ENCODE assay signal across 8 mouse cellular contexts in genomic region chr17:66100566-66101379, GRCm38 (mm10). TPM values are rescaled to one million over a fixed set of nuclear protein-coding genes. Genes with fewer than 3 reads are reported as not detected.
DNase-seq lines count a peak whose midpoint lies in the region; ATAC-seq and TF ChIP-seq lines count a peak whose summit lies in the region.

No protein-coding gene starts in this region.

- H3K4me1 ChIP-seq in heart, embryonic 13.5 days = peaks cover 24% of the 10 kb centered on the region
- peaks cover 8% of the 10 kb centered on the region for H3K4me1 ChIP-seq in forebrain, embryonic 14.5 days (ENCODE audit: control insufficient read depth, insufficient read depth, low read length)
- peaks cover 10% of the 10 kb centered on the region for H3K4me1 ChIP-seq in limb, embryonic 10.5 days

- peaks cover 12% of the 10 kb centered on the region; the same call in 1 of the 2 replicates for H3K36me3 ChIP-seq in heart, embryonic 13.5 days
- H3K36me3 ChIP-seq in forebrain, embryonic 14.5 days (ENCODE audit: control insufficient read depth, insufficient read depth, low read length) = no peaks in the 10 kb centered on the region
- peaks cover 12% of the 10 kb centered on the region for H3K36me3 ChIP-seq in limb, embryonic 10.5 days
- H3K36me3 ChIP-seq in myocyte (ENCODE audit: control insufficient read depth, insufficient read depth) = no peaks in the 10 kb centered on the region

- H3K4me2 ChIP-seq in heart, embryonic 13.5 days = peak overlapping the region; percentile 97
- H3K4me2 ChIP-seq in forebrain, embryonic 14.5 days (ENCODE audit: low read length) = peak overlapping the region; percentile 98
- peak overlapping the region; percentile 99 for H3K4me2 ChIP-seq in myocyte (ENCODE audit: low read depth)

- peak overlapping the region; percentile 94 for H3K27ac ChIP-seq in heart, embryonic 13.5 days (replicated peaks)
- H3K27ac ChIP-seq in forebrain, embryonic 14.5 days (ENCODE audit: low read depth, low read length) = peak overlapping the region; percentile 94
- H3K27ac ChIP-seq in limb, embryonic 10.5 days = peak overlapping the region; percentile 94

- H3ac ChIP-seq in myocyte (ENCODE audit: control insufficient read depth, insufficient read length) = peak overlapping the region; percentile 38

- intact Hi-C loops in heart, postnatal 36 days (cut with DNase I) = loop anchor here (1.0 to 10.0 kb wide), 4 partner anchors 23 to 488 kb away; partner anchors contain the start of genes Ankrd12 and Vapa

- H3K4me3 ChIP-seq in heart, embryonic 13.5 days = peak overlapping the region; percentile 81
- H3K4me3 ChIP-seq in forebrain, embryonic 14.5 days (ENCODE audit: low read depth, low read length) = peak overlapping the region; percentile 95
- peak overlapping the region; percentile 96 for H3K4me3 ChIP-seq in limb, embryonic 10.5 days
- peak overlapping the region; percentile 77 for H3K4me3 ChIP-seq in myocyte

- peak overlapping the region; percentile 95 for H3K9ac ChIP-seq in heart, embryonic 13.5 days
- H3K9ac ChIP-seq in forebrain, embryonic 14.5 days (ENCODE audit: low read length) = peak overlapping the region; percentile 96

- no peak for TF ChIP-seq POLR2A in myocyte (IDR thresholded peaks at IDR 0.05; ENCODE audit: insufficient read length, low read depth)

- peak; percentile 65 for ATAC-seq in heart, embryonic 13.5 days (ENCODE audit: extremely low read depth, insufficient number of reproducible peaks, low FRiP score, low TSS enrichment)
- ATAC-seq in forebrain, embryonic 14.5 days = no peak

- WGBS in heart, embryonic 13.5 days = under 1% methylated on average over 41 of the region's 41 CpGs
- WGBS in forebrain, embryonic 14.5 days = under 1% methylated on average over 41 of the region's 41 CpGs
- 1% methylated on average over 41 of the region's 41 CpGs for WGBS in limb, embryonic 10.5 days

- DNase-seq in heart, postnatal 36 days = no peak
- DNase-seq in R1 (ENCODE audit: low read depth, low spot score) = peak; percentile 60
- DNase-seq in forebrain, embryonic 14.5 days (ENCODE audit: low spot score) = peak; percentile 45
- DNase-seq in limb, embryonic 10.5 days (ENCODE audit: low spot score) = no peak
- DNase-seq in layer of hippocampus, adult 18-20 months (ENCODE audit: low spot score in 2 of 2) = no peak
- DNase-seq in frontal cortex, adult 2 months (ENCODE audit: extremely low spot score in 1 of 2, low spot score in 1 of 2) = no peak

- no peaks in the 10 kb centered on the region for H3K9me3 ChIP-seq in heart, embryonic 13.5 days
- H3K9me3 ChIP-seq in forebrain, embryonic 14.5 days (replicated peaks; ENCODE audit: control insufficient read depth, low read length) = no peaks in the 10 kb centered on the region
- no peaks in the 10 kb centered on the region for H3K9me3 ChIP-seq in limb, embryonic 10.5 days (replicated peaks)

- H3K79me2 ChIP-seq in myocyte (ENCODE audit: control insufficient read depth, insufficient read depth) = peaks cover 52% of the 10 kb centered on the region

- no peaks in the 10 kb centered on the region for H3K27me3 ChIP-seq in heart, embryonic 13.5 days (replicated peaks)
- no peaks in the 10 kb centered on the region for H3K27me3 ChIP-seq in forebrain, embryonic 14.5 days (replicated peaks; ENCODE audit: control insufficient read depth, insufficient read depth, low read length)
- no peaks in the 10 kb centered on the region for H3K27me3 ChIP-seq in limb, embryonic 10.5 days (ENCODE audit: low read depth, poor library complexity, severe bottlenecking)
- H3K27me3 ChIP-seq in myocyte (ENCODE audit: control insufficient read depth, insufficient read depth, insufficient read length) = no peaks in the 10 kb centered on the region

TF ChIP-seq in myocyte, 11 proteins besides CTCF, POLR2A, EP300 and RAD21:
- no peak for TF ChIP-seq E2F4 (IDR thresholded peaks at IDR 0.05; ENCODE audit: insufficient read depth)
- TF ChIP-seq USF1 (IDR thresholded peaks at IDR 0.05; ENCODE audit: low read depth) = no peak
- no peak for TF ChIP-seq TCF12 (IDR thresholded peaks at IDR 0.05; ENCODE audit: insufficient read depth, poor library complexity, severe bottlenecking)
- peak in 1 of 3 experiments; percentile 17 for TF ChIP-seq MYOG (IDR thresholded peaks at IDR 0.05; ENCODE audit: control insufficient read depth in 1 of 3, insufficient read depth in 1 of 3, insufficient read length in 2 of 3, low read depth in 2 of 3)
TF ChIP-seq in myocyte: peak in this region for 1.

RNA-seq across cellular contexts. Expression of gene Ndufv2, which starts 0.6 kb away (rescaled TPM):
- polyA plus RNA-seq in heart, embryonic 13.5 days (2015; fragmentation: Nextera tagmentation; extraction: Ambion mirVana) = 526 and 595 TPM in 2 replicates
- 1,000 to 10,000 TPM; 1,205 to 1,266 TPM for total RNA-seq in heart, postnatal 36 days (2021)
- 378 and 456 TPM in 2 replicates for polyA plus RNA-seq in forebrain, embryonic 14.5 days (2014; fragmentation: Nextera tagmentation; extraction: Ambion mirVana)
- polyA plus RNA-seq in limb, embryonic 10.5 days (2016; fragmentation: Nextera tagmentation; extraction: Ambion mirVana) = 327 and 329 TPM in 2 replicates
- polyA plus RNA-seq in myocyte (2012; fragmentation: generic; extraction: Trizol) = 175 TPM
- total RNA-seq in layer of hippocampus, adult 18-20 months (2021) = 100 to 1,000 TPM; 246 to 250 TPM
- 181 and 184 TPM in 2 replicates for polyA plus RNA-seq in frontal cortex, adult 2 months (2012; rRNA removed)

RNA-seq across cellular contexts. Expression of gene Washc1, which starts 10.6 kb away (rescaled TPM):
- polyA plus RNA-seq in heart, embryonic 13.5 days (2015; fragmentation: Nextera tagmentation; extraction: Ambion mirVana) = 25.0 and 28.8 TPM in 2 replicates
- 10 to 100 TPM; 21.6 to 26.7 TPM for total RNA-seq in heart, postnatal 36 days (2021)
- polyA plus RNA-seq in forebrain, embryonic 14.5 days (2014; fragmentation: Nextera tagmentation; extraction: Ambion mirVana) = 35.6 and 42.7 TPM in 2 replicates
- polyA plus RNA-seq in limb, embryonic 10.5 days (2016; fragmentation: Nextera tagmentation; extraction: Ambion mirVana) = 34.8 and 40.4 TPM in 2 replicates
- polyA plus RNA-seq in myocyte (2012; fragmentation: generic; extraction: Trizol) = 40.1 TPM
- 10 to 100 TPM; 44.8 to 46.5 TPM for total RNA-seq in layer of hippocampus, adult 18-20 months (2021)
- polyA plus RNA-seq in frontal cortex, adult 2 months (2012; rRNA removed) = 43.2 and 46.6 TPM in 2 replicates

RNA-seq across cellular contexts. Expression of gene Ddx11, which starts 22.5 kb away (rescaled TPM):
- 12.6 and 12.7 TPM in 2 replicates for polyA plus RNA-seq in heart, embryonic 13.5 days (2015; fragmentation: Nextera tagmentation; extraction: Ambion mirVana)
- total RNA-seq in heart, postnatal 36 days (2021) = 1 to 10 TPM in 1 of 2 experiments, under 1 TPM in 1; 0.89 to 1.1 TPM
- polyA plus RNA-seq in forebrain, embryonic 14.5 days (2014; fragmentation: Nextera tagmentation; extraction: Ambion mirVana) = 4.3 and 5.6 TPM in 2 replicates
- 38.6 and 41.6 TPM in 2 replicates for polyA plus RNA-seq in limb, embryonic 10.5 days (2016; fragmentation: Nextera tagmentation; extraction: Ambion mirVana)
- 4.7 TPM for polyA plus RNA-seq in myocyte (2012; fragmentation: generic; extraction: Trizol)
- 1 to 10 TPM; 1.2 to 1.5 TPM for total RNA-seq in layer of hippocampus, adult 18-20 months (2021)
- 2.5 and 3.6 TPM in 2 replicates for polyA plus RNA-seq in frontal cortex, adult 2 months (2012; rRNA removed)

RNA-seq across cellular contexts. Expression of gene Ankrd12, which starts 23.9 kb away (rescaled TPM):
- 15.2 and 16.1 TPM in 2 replicates for polyA plus RNA-seq in heart, embryonic 13.5 days (2015; fragmentation: Nextera tagmentation; extraction: Ambion mirVana)
- 10 to 100 TPM; 23.4 to 27.9 TPM for total RNA-seq in heart, postnatal 36 days (2021)
- 83.0 and 111 TPM in 2 replicates for polyA plus RNA-seq in forebrain, embryonic 14.5 days (2014; fragmentation: Nextera tagmentation; extraction: Ambion mirVana)
- 13.8 and 18.8 TPM in 2 replicates for polyA plus RNA-seq in limb, embryonic 10.5 days (2016; fragmentation: Nextera tagmentation; extraction: Ambion mirVana)
- 2.7 TPM for polyA plus RNA-seq in myocyte (2012; fragmentation: generic; extraction: Trizol)
- total RNA-seq in layer of hippocampus, adult 18-20 months (2021) = 100 to 1,000 TPM; 272 to 293 TPM
- 24.4 and 26.1 TPM in 2 replicates for polyA plus RNA-seq in frontal cortex, adult 2 months (2012; rRNA removed)

Comparison
In these comparisons a context has a peak if more than half of its experiments do, and no peak if none do; other contexts are left out.
1. DNase-seq: peak in R1 (single experiment) and forebrain, embryonic 14.5 days (single experiment); none in heart, postnatal 36 days (0 of 2), limb, embryonic 10.5 days (single experiment), layer of hippocampus, adult 18-20 months (0 of 2) and frontal cortex, adult 2 months (0 of 2).
2. Peak in every context shown above with its lines, with median percentiles within 50 percentile points of each other: H3K27ac ChIP-seq, H3K4me2 ChIP-seq and H3K4me3 ChIP-seq.